ENCODE assay signal across 22 mouse cellular contexts in the genomic region with DNA sequence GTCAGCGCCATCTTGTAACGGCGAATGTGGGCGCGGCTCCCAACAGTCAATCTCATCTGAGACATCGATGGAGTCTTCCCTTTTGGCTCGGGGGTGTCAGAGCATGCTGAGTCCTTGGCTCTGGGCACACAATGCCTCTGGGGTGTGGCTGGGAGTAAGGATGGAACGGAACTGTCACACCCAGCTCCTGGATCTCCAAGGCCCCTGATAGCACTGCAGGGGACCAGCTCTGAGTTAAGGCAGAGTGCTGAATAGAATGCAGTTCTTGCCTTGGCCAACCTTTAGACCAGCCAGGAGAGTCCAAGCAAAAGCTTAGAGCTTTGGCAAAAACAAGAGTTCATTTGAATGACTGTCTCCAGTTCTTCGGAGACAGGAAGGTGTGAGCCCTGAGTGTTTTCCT.
"Had no signal": no experiment of that assay in that cellular context is flagged by ENCODE, and none has a peak within 500 bp of the region (broad histone marks: within the 10 kb centered on the region; RNA-seq: fewer than 3 reads in every experiment).

No protein-coding gene starts in this region.

- H3K9me3 ChIP-seq: intestine, embryonic 15.5 days; liver, embryonic 15.5 days had no signal

- H3K4me1 ChIP-seq: heart, embryonic 12.5 days; hindbrain, embryonic 10.5 days; hindbrain, embryonic 12.5 days; intestine, embryonic 15.5 days; limb, embryonic 10.5 days; limb, embryonic 12.5 days; liver, embryonic 13.5 days; liver, embryonic 15.5 days had no signal

- DNase-seq: gastrocnemius, adult 2 months; gastrocnemius, postnatal 10 days; gastrocnemius, postnatal 25 days; heart, adult 2 months; heart, postnatal 10 days; heart, postnatal 4 days; kidney, adult 18-20 months; kidney, adult 8-10 months; kidney, postnatal 10 days; kidney, postnatal 36 days; layer of hippocampus, adult 9-11 months; layer of hippocampus, postnatal 36 days; liver; liver, embryonic 13.5 days had no signal

- H3K27ac ChIP-seq: gastrocnemius, adult 2 months; heart, adult 2 months; hindbrain, embryonic 10.5 days; hindbrain, embryonic 12.5 days; hindbrain, embryonic 14.5 days; intestine, embryonic 15.5 days; limb, embryonic 10.5 days; limb, embryonic 12.5 days; liver, embryonic 13.5 days; liver, embryonic 15.5 days had no signal

- H3K4me3 ChIP-seq: gastrocnemius, adult 2 months; heart, adult 2 months; heart, embryonic 12.5 days; hindbrain, embryonic 10.5 days; hindbrain, embryonic 12.5 days; intestine, embryonic 15.5 days; limb, embryonic 10.5 days; limb, embryonic 12.5 days; liver, embryonic 13.5 days; liver, embryonic 15.5 days had no signal

- H3K27me3 ChIP-seq: heart, embryonic 12.5 days; hindbrain, embryonic 12.5 days; intestine, embryonic 15.5 days; limb, embryonic 12.5 days; liver, embryonic 13.5 days; liver, embryonic 15.5 days had no signal

- H3K36me3 ChIP-seq: heart, embryonic 12.5 days; hindbrain, embryonic 10.5 days; hindbrain, embryonic 12.5 days; intestine, embryonic 15.5 days; limb, embryonic 10.5 days; limb, embryonic 12.5 days; liver, embryonic 13.5 days; liver, embryonic 15.5 days had no signal
